Mouse (Mus musculus): Measurements from ENCODE around the gene Mgat2.

Mgat2 gene

GRCm38 (mm10) chr12:69211057-69211456 is 27.1 kb downstream of the Mgat2 start:
- peak; percentile 53 for DNase-seq (ENCODE audit: low read depth, low spot score)

- DNase-seq (ENCODE audit: low read depth, low spot score), result no peak
Measured at GRCm38 (mm10) chr12:69213186-69213777, 29.3 kb downstream of the Mgat2 start.

GRCm38 (mm10) chr12:69214393-69214792 is 30.4 kb downstream of the Mgat2 start:
- DNase-seq (ENCODE audit: low read depth, low spot score), result no peak

- no peak for DNase-seq (ENCODE audit: low read depth, low spot score)
Measured at GRCm38 (mm10) chr12:69215000-69215785, 31.2 kb downstream of the Mgat2 start.

- DNase-seq (ENCODE audit: low read depth, low spot score), result no peak
Measured at GRCm38 (mm10) chr12:69216587-69216986, 32.6 kb downstream of the Mgat2 start.

- DNase-seq (ENCODE audit: low read depth, low spot score), result no peak
Measured at GRCm38 (mm10) chr12:69220613-69221277, 36.8 kb downstream of the Mgat2 start.

GRCm38 (mm10) chr12:69227776-69228466 is 44.0 kb downstream of the Mgat2 start, which contains the start of gene Pole2:
Gene Pole2, minus strand, starts transcription at chr12:69228195.
- DNase-seq (ENCODE audit: low read depth, low spot score), result peak; percentile 89

GRCm38 (mm10) chr12:69229251-69229650 is 45.3 kb downstream of the Mgat2 start:
- peak; percentile 86 for DNase-seq (ENCODE audit: low read depth, low spot score)

GRCm38 (mm10) chr12:69235782-69236181 is 51.8 kb downstream of the Mgat2 start:
- no peak for DNase-seq (ENCODE audit: low read depth, low spot score)
